Mouse (Mus musculus): ENCODE data around the gene Olfr983. TPM values are rescaled to one million over a fixed set of nuclear protein-coding genes. Genes with fewer than 3 reads are reported as not detected.

Olfr983 gene
- not detected in 2 replicates for polyA plus RNA-seq (2012; rRNA removed)
- polyA plus RNA-seq (2014; fragmentation: Nextera tagmentation; extraction: Ambion mirVana), result not detected in 2 replicates

DNA sequence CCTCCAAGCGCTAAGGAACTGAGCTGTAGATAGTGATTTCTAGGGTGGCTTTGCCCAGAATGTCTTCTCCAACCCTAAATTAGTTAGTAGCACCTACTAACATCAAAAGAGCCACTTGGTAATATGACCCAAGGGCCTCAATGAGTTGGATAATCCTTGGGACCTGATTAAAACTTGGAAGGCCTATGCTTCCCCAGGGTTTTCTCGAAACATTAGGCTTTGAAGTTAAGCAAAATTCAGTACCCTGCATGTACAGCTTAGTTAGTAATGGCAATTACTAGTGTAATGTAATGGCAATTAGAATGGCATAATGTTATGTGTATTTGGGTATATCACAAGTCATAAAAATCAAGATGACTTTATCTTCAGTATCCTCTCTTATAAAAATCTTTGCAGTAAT is at the start of gene Olfr983:
Gene Olfr983 (minus strand): TSS at position 101 of the 400 bp plus-strand sequence.
- Histone ChIP-seq H3K36me3 (replicated peaks; ENCODE audit: control insufficient read depth, insufficient read depth, low read depth) (no peaks in the 10 kb centered on the region), H3K9me3 (ENCODE audit: control insufficient read depth, low read length) (no peaks in the 10 kb centered on the region), H3K9ac (replicated peaks) (no peak within 1 kb of the TSS), H3K4me2 (ENCODE audit: low read depth) (no peak within 1 kb of the TSS), H3K27ac (no peak within 1 kb of the TSS), H3K4me3 (ENCODE audit: insufficient read depth in 1 of 2, low read depth in 2 of 2, low read length in 2 of 2) (no peak within 1 kb of the TSS), H3K4me1 (replicated peaks; ENCODE audit: control insufficient read depth in 2 of 2, insufficient read depth in 2 of 2, low read length in 1 of 2) (no peaks in the 10 kb centered on the region), H3K27me3 (ENCODE audit: control insufficient read depth, insufficient read depth, low read length) (no peaks in the 10 kb centered on the region)
- WGBS (ENCODE audit: insufficient replicate concordance), result 44% methylated on average over 2 of the region's 2 CpGs
- TF ChIP-seq EP300 (IDR thresholded peaks at IDR 0.05; ENCODE audit: low read depth) (no peak), CTCF (IDR thresholded peaks at IDR 0.05; ENCODE audit: low read depth) (no peak)
- DNase-seq (ENCODE audit: low read depth in 3 of 3, low spot score in 3 of 3) (no peak), ATAC-seq (ENCODE audit: insufficient read depth) (no peak)

DNA sequence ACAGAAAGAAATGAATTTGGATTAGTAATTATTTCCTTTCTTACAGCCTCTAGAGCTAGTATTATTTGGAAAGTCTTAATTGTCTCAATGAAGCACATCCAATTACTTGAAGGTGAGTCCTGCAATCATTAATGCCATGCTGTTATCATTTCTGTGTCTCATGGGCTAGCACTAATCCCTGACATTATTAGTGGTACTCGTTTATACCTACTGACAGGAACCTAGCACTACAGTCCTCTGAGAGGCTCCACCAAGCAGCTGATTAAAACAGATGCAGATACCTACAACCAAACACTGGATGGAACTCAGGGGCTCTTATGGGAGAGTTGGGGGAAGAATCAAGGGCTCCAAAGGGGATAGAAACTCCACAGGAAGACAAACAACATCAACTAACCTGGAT is 48.1 kb upstream of the Olfr983 start:
- H3K36me3 ChIP-seq (replicated peaks; ENCODE audit: control insufficient read depth, insufficient read depth, low read depth), result no peaks in the 10 kb centered on the region
- WGBS (ENCODE audit: insufficient replicate concordance), result 32% methylated on average over 1 of the region's 1 CpGs
- H3K9ac ChIP-seq (replicated peaks), result no peak overlapping the region
- TF ChIP-seq CTCF (IDR thresholded peaks at IDR 0.05; ENCODE audit: low read depth) (no peak), EP300 (IDR thresholded peaks at IDR 0.05; ENCODE audit: low read depth) (no peak)
- no peaks in the 10 kb centered on the region for H3K4me1 ChIP-seq (replicated peaks; ENCODE audit: control insufficient read depth in 2 of 2, insufficient read depth in 2 of 2, low read length in 1 of 2)
- H3K4me3 ChIP-seq (ENCODE audit: insufficient read depth in 1 of 2, low read depth in 2 of 2, low read length in 2 of 2), result no peak overlapping the region
- H3K27ac ChIP-seq, result no peak overlapping the region
- no peak for DNase-seq (ENCODE audit: low read depth in 3 of 3, low spot score in 3 of 3)
- no peak overlapping the region for H3K4me2 ChIP-seq (ENCODE audit: low read depth)
- H3K27me3 ChIP-seq (ENCODE audit: control insufficient read depth, insufficient read depth, low read length), result no peaks in the 10 kb centered on the region
- no peak for ATAC-seq (ENCODE audit: insufficient read depth)
- H3K9me3 ChIP-seq (ENCODE audit: control insufficient read depth, low read length), result no peaks in the 10 kb centered on the region

DNA sequence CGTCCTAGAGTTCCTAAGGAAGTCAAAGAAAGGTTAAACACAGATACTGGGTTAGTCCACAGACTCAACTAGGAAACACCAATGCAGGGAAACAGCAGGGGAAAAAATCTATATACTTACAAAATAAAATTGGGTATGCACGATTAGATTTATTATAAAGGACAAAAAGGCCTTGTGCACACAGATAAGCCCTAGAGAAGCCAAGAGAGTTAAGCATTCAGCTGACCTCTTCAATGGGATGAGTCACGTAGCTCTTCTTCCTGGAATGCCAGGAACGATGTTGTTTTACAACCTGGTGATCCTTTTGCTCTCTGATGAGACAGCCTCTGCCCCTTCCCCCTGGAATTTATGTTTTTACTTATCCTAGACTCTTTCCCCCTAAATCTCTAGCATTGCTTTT is 46.1 kb upstream of the Olfr983 start:
- Histone ChIP-seq H3K4me3 (ENCODE audit: insufficient read depth in 1 of 2, low read depth in 2 of 2, low read length in 2 of 2) (no peak overlapping the region), H3K9ac (replicated peaks) (no peak overlapping the region), H3K27ac (no peak overlapping the region), H3K36me3 (replicated peaks; ENCODE audit: control insufficient read depth, insufficient read depth, low read depth) (no peaks in the 10 kb centered on the region), H3K27me3 (ENCODE audit: control insufficient read depth, insufficient read depth, low read length) (no peaks in the 10 kb centered on the region), H3K4me1 (replicated peaks; ENCODE audit: control insufficient read depth in 2 of 2, insufficient read depth in 2 of 2, low read length in 1 of 2) (no peaks in the 10 kb centered on the region), H3K4me2 (ENCODE audit: low read depth) (no peak overlapping the region), H3K9me3 (ENCODE audit: control insufficient read depth, low read length) (no peaks in the 10 kb centered on the region)
- TF ChIP-seq EP300 (IDR thresholded peaks at IDR 0.05; ENCODE audit: low read depth) (no peak), CTCF (IDR thresholded peaks at IDR 0.05; ENCODE audit: low read depth) (no peak)
- WGBS (ENCODE audit: insufficient replicate concordance), result 39% methylated on average over 4 of the region's 4 CpGs
- DNase-seq (ENCODE audit: low read depth in 3 of 3, low spot score in 3 of 3) (no peak), ATAC-seq (ENCODE audit: insufficient read depth) (no peak)

DNA sequence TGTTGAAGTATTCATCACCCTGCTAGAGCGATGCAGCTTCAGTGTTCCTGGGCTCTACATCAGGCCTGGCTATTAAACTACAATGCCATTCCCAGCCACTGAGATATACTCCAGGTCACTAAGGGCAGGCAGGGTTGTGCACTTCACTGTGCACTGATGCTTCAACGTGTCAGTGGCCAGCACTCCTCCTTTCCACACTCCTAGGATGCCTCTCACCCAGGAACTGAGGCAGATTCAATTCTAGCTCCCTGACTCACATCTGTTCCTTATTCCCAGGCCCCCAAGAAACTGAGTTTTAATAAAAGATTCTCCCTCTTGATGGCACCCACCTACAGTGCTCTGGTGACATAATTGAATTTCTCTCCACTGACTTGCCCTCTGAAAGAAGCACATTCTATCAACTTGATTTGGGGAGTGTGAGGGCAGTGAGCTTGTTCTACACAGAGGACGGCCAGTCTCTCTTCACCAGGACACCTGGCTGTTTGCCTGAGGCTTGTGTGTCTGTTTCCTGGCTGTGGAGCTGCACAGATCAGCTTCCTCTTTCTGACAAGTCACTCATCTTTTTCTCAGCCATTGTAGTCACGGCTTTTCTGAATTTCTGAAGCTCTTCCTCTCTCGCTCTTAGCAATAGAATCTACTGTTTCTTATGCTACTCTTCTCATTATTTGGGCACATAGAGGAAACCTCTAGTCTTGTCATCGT is 43.7 kb upstream of the Olfr983 start:
- Histone ChIP-seq H3K4me1 (replicated peaks; ENCODE audit: control insufficient read depth in 2 of 2, insufficient read depth in 2 of 2, low read length in 1 of 2) (no peaks in the 10 kb centered on the region), H3K9me3 (ENCODE audit: control insufficient read depth, low read length) (no peaks in the 10 kb centered on the region), H3K4me3 (ENCODE audit: insufficient read depth in 1 of 2, low read depth in 2 of 2, low read length in 2 of 2) (no peak overlapping the region), H3K9ac (replicated peaks) (no peak overlapping the region), H3K27ac (no peak overlapping the region), H3K27me3 (ENCODE audit: control insufficient read depth, insufficient read depth, low read length) (no peaks in the 10 kb centered on the region), H3K4me2 (ENCODE audit: low read depth) (no peak overlapping the region), H3K36me3 (replicated peaks; ENCODE audit: control insufficient read depth, insufficient read depth, low read depth) (no peaks in the 10 kb centered on the region)
- TF ChIP-seq CTCF (IDR thresholded peaks at IDR 0.05; ENCODE audit: low read depth) (no peak), EP300 (IDR thresholded peaks at IDR 0.05; ENCODE audit: low read depth) (no peak)
- DNase-seq (ENCODE audit: low read depth in 3 of 3, low spot score in 3 of 3) (no peak), ATAC-seq (ENCODE audit: insufficient read depth) (no peak)
- 34% methylated on average over 6 of the region's 6 CpGs for WGBS (ENCODE audit: insufficient replicate concordance)

DNA sequence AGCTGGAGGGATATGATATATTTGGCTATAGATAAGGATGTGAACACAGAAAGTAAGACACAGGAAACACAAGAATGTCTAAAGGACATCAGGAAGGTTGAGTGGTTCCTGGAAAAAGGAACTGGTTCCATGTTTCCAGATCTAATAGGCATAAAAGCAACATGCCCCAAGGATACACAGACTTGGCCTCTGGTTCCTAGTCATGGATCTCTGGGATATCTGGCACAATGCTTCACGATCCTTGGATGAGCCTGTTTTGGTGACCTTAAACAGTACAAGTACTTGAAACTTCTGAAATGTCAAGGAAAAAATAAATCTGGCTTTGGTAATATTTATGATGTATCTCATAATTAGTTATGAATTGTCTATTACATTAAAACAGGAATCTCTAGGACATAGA is 37.2 kb upstream of the Olfr983 start:
- Histone ChIP-seq H3K9ac (replicated peaks) (no peak overlapping the region), H3K36me3 (replicated peaks; ENCODE audit: control insufficient read depth, insufficient read depth, low read depth) (no peaks in the 10 kb centered on the region), H3K9me3 (ENCODE audit: control insufficient read depth, low read length) (no peaks in the 10 kb centered on the region), H3K27me3 (ENCODE audit: control insufficient read depth, insufficient read depth, low read length) (no peaks in the 10 kb centered on the region), H3K4me3 (ENCODE audit: insufficient read depth in 1 of 2, low read depth in 2 of 2, low read length in 2 of 2) (no peak overlapping the region), H3K27ac (no peak overlapping the region), H3K4me1 (replicated peaks; ENCODE audit: control insufficient read depth in 2 of 2, insufficient read depth in 2 of 2, low read length in 1 of 2) (no peaks in the 10 kb centered on the region), H3K4me2 (ENCODE audit: low read depth) (no peak overlapping the region)
- ATAC-seq (ENCODE audit: insufficient read depth), result no peak
- 61% methylated on average over 1 of the region's 1 CpGs for WGBS (ENCODE audit: insufficient replicate concordance)
- no peak for DNase-seq (ENCODE audit: low read depth in 3 of 3, low spot score in 3 of 3)
- no peak for TF ChIP-seq EP300 (IDR thresholded peaks at IDR 0.05; ENCODE audit: low read depth)
- no peak for TF ChIP-seq CTCF (IDR thresholded peaks at IDR 0.05; ENCODE audit: low read depth)
